Mouse (Mus musculus) midbrain, embryonic 14.5 days (tissue): ENCODE data around the gene B230104I21Rik. TPM values are rescaled to one million over a fixed set of nuclear protein-coding genes. Genes with fewer than 3 reads are reported as not detected.

ENCODE experiments used
- ATAC-seq: fragments of 200-750 bp; cut with Nextera tagmentation; 2 replicates; pipeline ENCODE4 v1.8.0; 2017; ENCODE audit warnings: moderate number of reproducible peaks, moderate library complexity; ENCODE audit not compliant: low FRiP score, low TSS enrichment
- DNase-seq: peaks from one replicate; pipeline ENCODE4 v3.0.0-alpha.2; 2015
- H3K27ac ChIP-seq: fragments of 300-500 bp; sonication (generic); replicated peaks from 2 replicates; pipeline ENCODE4 v1.5.1; 2014; ENCODE audit warnings: mild to moderate bottlenecking, low read depth, low read length, moderate library complexity
- H3K27me3 ChIP-seq: fragments of 300-500 bp; sonication (generic); 2 replicates; pipeline ENCODE4 v1.6.1; 2014; ENCODE audit warnings: low read length, control low read depth, mixed read lengths; ENCODE audit not compliant: control insufficient read depth, insufficient read depth
- H3K36me3 ChIP-seq: fragments of 300-500 bp; sonication (generic); 2 replicates; pipeline ENCODE4 v1.6.1; 2014; ENCODE audit warnings: low read length, control low read depth; ENCODE audit not compliant: control insufficient read depth, insufficient read depth
- H3K4me1 ChIP-seq: fragments of 300-500 bp; sonication (generic); 2 replicates; pipeline ENCODE4 v1.6.1; 2014; ENCODE audit warnings: mild to moderate bottlenecking, antibody characterized with exemption, low read length, control low read depth; ENCODE audit not compliant: control insufficient read depth, insufficient read depth
- H3K4me2 ChIP-seq: fragments of 300-500 bp; sonication (generic); 2 replicates; pipeline ENCODE4 v1.6.1; 2014; ENCODE audit warnings: mild to moderate bottlenecking, low read length, moderate library complexity
- H3K4me3 ChIP-seq: fragments of 300-500 bp; sonication (generic); replicated peaks from 2 replicates; pipeline ENCODE4 v1.5.1; 2014; ENCODE audit warnings: low read depth, low read length
- H3K9ac ChIP-seq: fragments of 300-500 bp; sonication (generic); replicated peaks from 2 replicates; pipeline ENCODE4 v1.6.1; 2014; ENCODE audit warnings: mild to moderate bottlenecking, low read length, moderate library complexity
- H3K9me3 ChIP-seq: fragments of 300-500 bp; sonication (generic); 2 replicates; pipeline ENCODE4 v1.6.1; 2016; ENCODE audit warnings: low read length, control low read depth, mixed read lengths; ENCODE audit not compliant: control insufficient read depth
- WGBS: fragments of 180-500 bp; shearing (Covaris S2); extraction: QIAGEN DNeasy Blood & Tissue Kit; methylation state at CpG from one replicate; pipeline ENCODE4 v1.1.7; 2014; 5-methylcytosine and 5-hydroxymethylcytosine counted together
- polyA plus RNA-seq: library from polyadenylated mRNA; unstranded; fragments of >200 nt; fragmentation: Nextera tagmentation; extraction: Ambion mirVana; gene quantifications from 2 replicates; pipeline ENCODE4 v1.2.1, GENCODE M21; 2014

B230104I21Rik gene
- polyA plus RNA-seq, 1 experiment from 2014 or later, result not detected

DNA sequence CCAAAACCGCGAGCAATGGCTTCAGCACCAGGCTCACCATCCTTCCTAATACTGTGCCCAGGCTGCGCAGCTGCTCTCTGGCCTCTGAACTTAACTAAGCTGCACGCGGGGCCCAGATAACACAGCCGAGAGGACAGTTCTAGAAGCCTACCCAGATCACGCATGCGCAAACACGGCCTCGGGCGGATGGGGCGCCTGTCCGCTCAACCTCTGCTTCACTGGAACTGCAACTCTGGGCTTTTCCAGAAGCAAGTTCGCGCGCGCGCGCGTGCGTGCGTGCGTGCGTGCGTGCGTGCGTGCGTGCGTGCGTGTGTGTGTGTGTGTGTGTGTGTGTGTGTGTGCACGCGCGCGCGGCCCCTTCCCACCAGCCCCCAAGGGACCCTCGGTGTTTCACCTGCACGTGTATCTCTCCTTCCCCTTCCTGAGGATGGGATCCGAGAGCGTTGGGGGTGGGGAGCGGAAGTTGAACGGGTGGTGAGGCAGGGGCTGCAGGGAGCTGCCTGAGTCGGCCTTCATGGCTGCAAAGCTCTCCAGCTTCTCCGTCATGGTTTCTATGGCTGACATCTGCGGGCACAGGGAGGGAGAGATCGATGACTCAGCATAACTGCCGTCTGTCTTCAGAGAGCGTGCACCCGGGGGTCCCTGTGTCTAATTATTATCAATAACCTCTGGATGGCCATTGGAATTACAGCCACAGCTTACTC is 1.1 kb upstream of the B230104I21Rik start:
- 0 out of 2 replicates have a peak overlapping the region, but pooled peaks have one; percentile 29 for H3K9ac ChIP-seq
- DNase-seq (peak; percentile 80), ATAC-seq (no peak)
- no peaks in the 10 kb centered on the region for H3K36me3 ChIP-seq
- 0 out of 2 replicates have a peak overlapping the region, but pooled peaks have one; percentile 5 for H3K27ac ChIP-seq
- 56% methylated on average over 48 of the region's 48 CpGs for WGBS
- H3K4me2 ChIP-seq, result peak overlapping the region; percentile 45
- H3K4me1 ChIP-seq, result peaks cover 26% of the 10 kb centered on the region
- peak overlapping the region; percentile 5; the same call in 1 of the 2 replicates for H3K4me3 ChIP-seq
- no peaks in the 10 kb centered on the region for H3K27me3 ChIP-seq
- H3K9me3 ChIP-seq, result no peaks in the 10 kb centered on the region

GRCm38 (mm10) chr4:154336650-154337049 is 723 bp downstream of the B230104I21Rik start:
- ATAC-seq, result no peak
- H3K36me3 ChIP-seq, result no peaks in the 10 kb centered on the region
- WGBS, result 9% methylated on average over 10 of the region's 10 CpGs
- H3K4me2 ChIP-seq, result no peak overlapping the region
- H3K27ac ChIP-seq, result no peak overlapping the region
- peak; percentile 40 for DNase-seq
- no peak overlapping the region for H3K4me3 ChIP-seq
- peaks cover 20% of the 10 kb centered on the region for H3K4me1 ChIP-seq
- no peak overlapping the region for H3K9ac ChIP-seq
- H3K27me3 ChIP-seq, result no peaks in the 10 kb centered on the region
- no peaks in the 10 kb centered on the region for H3K9me3 ChIP-seq

DNA sequence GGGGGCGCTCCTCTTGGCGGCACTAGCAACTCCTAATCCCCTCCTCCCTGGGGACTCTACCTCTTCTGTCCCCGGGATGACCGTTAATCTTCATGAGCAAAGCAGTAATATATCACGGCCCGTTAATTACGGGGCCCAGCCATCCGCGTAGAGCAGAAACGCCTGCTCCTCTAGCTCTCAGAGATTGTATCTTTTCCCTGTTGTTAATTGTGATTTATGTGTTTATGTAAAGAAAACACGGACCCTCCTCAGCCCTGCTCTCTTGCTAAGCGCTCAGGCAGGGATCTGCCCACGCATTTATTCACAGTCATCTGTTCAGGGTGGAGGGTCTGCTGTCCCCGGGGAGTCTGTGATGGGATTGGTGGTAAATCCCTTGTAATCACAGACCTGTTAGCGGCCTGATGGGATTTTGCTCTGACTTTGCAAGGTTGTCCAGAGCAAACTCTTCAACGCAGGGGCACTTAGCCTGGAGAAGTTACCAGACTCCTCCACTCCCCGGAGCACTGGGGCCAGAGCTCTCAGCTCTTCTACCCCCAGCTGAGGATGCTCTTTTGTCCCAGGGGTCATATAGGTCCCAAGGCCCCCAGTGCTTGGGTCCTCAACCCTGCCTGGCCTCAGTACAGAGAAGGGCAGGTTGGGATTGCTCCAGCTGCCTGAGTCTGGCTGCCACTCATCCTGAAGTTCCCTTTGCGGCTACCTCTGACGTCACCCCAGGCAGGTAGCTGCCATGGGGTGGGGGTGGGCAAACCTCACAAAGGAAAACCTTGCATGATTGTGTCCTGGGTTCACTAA is 11.0 kb downstream of the B230104I21Rik start:
- H3K27ac ChIP-seq, result no peak overlapping the region
- no peaks in the 10 kb centered on the region for H3K27me3 ChIP-seq
- H3K4me2 ChIP-seq, result no peak overlapping the region
- H3K36me3 ChIP-seq, result no peaks in the 10 kb centered on the region
- ATAC-seq (no peak; the same call in 1 of the 2 replicates), DNase-seq (peak; percentile 61)
- no peak overlapping the region for H3K4me3 ChIP-seq
- H3K9ac ChIP-seq, result no peak overlapping the region
- 22% methylated on average over 19 of the region's 19 CpGs for WGBS
- H3K4me1 ChIP-seq, result 0 out of 2 replicates have a peak, but pooled peaks cover 5% of the 10 kb centered on the region
- no peaks in the 10 kb centered on the region for H3K9me3 ChIP-seq

GRCm38 (mm10) chr4:154348197-154348786 is 12.4 kb downstream of the B230104I21Rik start:
- no peaks in the 10 kb centered on the region for H3K27me3 ChIP-seq
- H3K4me1 ChIP-seq, result 0 out of 2 replicates have a peak, but pooled peaks cover 8% of the 10 kb centered on the region
- H3K36me3 ChIP-seq, result no peaks in the 10 kb centered on the region
- ATAC-seq, result no peak
- H3K27ac ChIP-seq, result no peak overlapping the region
- no peaks in the 10 kb centered on the region for H3K9me3 ChIP-seq
- H3K4me3 ChIP-seq, result no peak overlapping the region
- H3K9ac ChIP-seq, result no peak overlapping the region
- no peak for DNase-seq
- no peak overlapping the region for H3K4me2 ChIP-seq
- WGBS, result 63% methylated on average over 11 of the region's 11 CpGs

- Histone ChIP-seq H3K4me3 (no peak overlapping the region), H3K4me2 (no peak overlapping the region), H3K4me1 (0 out of 2 replicates have a peak, but pooled peaks cover 4% of the 10 kb centered on the region), H3K27ac (no peak overlapping the region), H3K27me3 (no peaks in the 10 kb centered on the region), H3K9ac (no peak overlapping the region), H3K36me3 (no peaks in the 10 kb centered on the region), H3K9me3 (no peaks in the 10 kb centered on the region)
- 51% methylated on average over 13 of the region's 13 CpGs for WGBS
- ATAC-seq (no peak), DNase-seq (peak; percentile 34)
These were observed 16.3 kb downstream of the B230104I21Rik start for GRCm38 (mm10) chr4:154352246-154352645.

DNA sequence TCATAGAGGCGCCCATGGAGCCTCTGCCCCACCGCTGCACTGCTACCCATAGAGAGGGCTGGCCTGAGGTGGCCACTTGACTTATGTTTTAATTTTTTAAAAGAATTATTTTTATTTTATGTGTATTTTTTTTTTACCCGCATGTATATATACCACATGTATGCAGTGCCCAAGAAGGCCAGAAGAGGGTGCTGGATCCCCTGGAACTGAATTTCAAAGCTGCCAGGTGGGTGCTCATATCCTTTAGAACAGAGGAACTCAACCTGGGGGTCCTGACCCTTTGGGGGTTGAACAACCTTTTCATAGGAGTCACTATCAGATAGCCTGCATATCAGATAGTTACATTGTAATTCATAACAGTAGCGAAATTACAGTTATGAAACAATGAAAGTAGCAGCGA is 19.5 kb downstream of the B230104I21Rik start:
- Histone ChIP-seq H3K4me3 (no peak overlapping the region), H3K9ac (no peak overlapping the region), H3K9me3 (no peaks in the 10 kb centered on the region), H3K4me1 (0 out of 2 replicates have a peak, but pooled peaks cover 6% of the 10 kb centered on the region), H3K4me2 (no peak overlapping the region), H3K27me3 (no peaks in the 10 kb centered on the region), H3K27ac (no peak overlapping the region), H3K36me3 (no peaks in the 10 kb centered on the region)
- no peak for DNase-seq
- no peak for ATAC-seq
- 94% methylated on average over 5 of the region's 5 CpGs for WGBS

GRCm38 (mm10) chr4:154358370-154358769 is 22.4 kb downstream of the B230104I21Rik start:
- no peak overlapping the region for H3K4me2 ChIP-seq
- 66% methylated on average over 5 of the region's 5 CpGs for WGBS

DNA sequence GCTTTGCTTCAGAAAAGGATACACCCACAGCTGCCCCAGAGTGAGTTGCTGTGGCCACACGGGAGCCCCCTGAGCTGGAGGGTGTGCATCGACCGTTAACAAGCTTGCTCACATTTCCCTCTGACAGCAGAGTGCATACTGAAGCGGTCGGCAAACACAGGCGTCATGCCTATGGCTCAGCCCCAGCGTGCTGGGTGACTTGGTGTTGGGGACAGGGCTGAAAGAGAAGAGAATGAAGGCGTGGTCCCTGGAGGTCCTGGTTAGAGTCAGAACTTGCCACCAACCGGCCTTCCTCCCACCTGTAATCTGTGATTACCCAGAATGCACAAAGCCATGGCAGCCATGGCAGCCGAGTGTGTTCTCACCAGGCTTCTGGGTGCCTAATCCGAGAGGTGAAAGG is 22.9 kb downstream of the B230104I21Rik start:
- no peaks in the 10 kb centered on the region for H3K9me3 ChIP-seq
- H3K27me3 ChIP-seq, result no peaks in the 10 kb centered on the region
- DNase-seq, result peak; percentile 13
- no peak for ATAC-seq
- H3K4me2 ChIP-seq, result no peak overlapping the region
- H3K9ac ChIP-seq, result no peak overlapping the region
- no peak overlapping the region for H3K27ac ChIP-seq
- WGBS, result 38% methylated on average over 11 of the region's 11 CpGs
- 0 out of 2 replicates have a peak, but pooled peaks cover 2% of the 10 kb centered on the region for H3K4me1 ChIP-seq
- no peaks in the 10 kb centered on the region for H3K36me3 ChIP-seq
- no peak overlapping the region for H3K4me3 ChIP-seq

More at GRCm38 (mm10) chr4:154358370-154358769, 22.4 kb downstream of the B230104I21Rik start:
- no peaks in the 10 kb centered on the region for H3K27me3 ChIP-seq
- H3K4me3 ChIP-seq, result no peak overlapping the region
- 0 out of 2 replicates have a peak, but pooled peaks cover 2% of the 10 kb centered on the region for H3K4me1 ChIP-seq
- DNase-seq, result peak; percentile 32
- no peaks in the 10 kb centered on the region for H3K36me3 ChIP-seq
- ATAC-seq, result no peak
- H3K9ac ChIP-seq, result no peak overlapping the region
- H3K27ac ChIP-seq, result no peak overlapping the region
- no peaks in the 10 kb centered on the region for H3K9me3 ChIP-seq
